Mouse (Mus musculus) limb, embryonic 13.5 days (tissue): Measurements from ENCODE around the gene Fam184a. TPM values are rescaled to one million over a fixed set of nuclear protein-coding genes. Genes with fewer than 3 reads are reported as not detected.

Source experiments
- ATAC-seq: fragments of 200-750 bp; cut with Nextera tagmentation; 2 replicates; pipeline ENCODE4 v1.8.0; 2017; ENCODE audit warnings: low read depth, moderate number of reproducible peaks, moderate TSS enrichment; ENCODE audit not compliant: low FRiP score
- H3K27ac ChIP-seq: fragments of 300-500 bp; sonication (generic); 2 replicates; pipeline ENCODE4 v1.5.1; 2015; ENCODE audit warnings: inconsistent platforms, mild to moderate bottlenecking, moderate library complexity
- H3K27me3 ChIP-seq: fragments of 300-500 bp; sonication (generic); 2 replicates; pipeline ENCODE4 v1.6.1; 2015; ENCODE audit warnings: mild to moderate bottlenecking, inconsistent platforms
- H3K36me3 ChIP-seq: fragments of 300-500 bp; sonication (generic); 2 replicates; pipeline ENCODE4 v1.6.1; 2015; ENCODE audit warnings: inconsistent platforms, mild to moderate bottlenecking, moderate library complexity
- H3K4me1 ChIP-seq: fragments of 300-500 bp; sonication (generic); 2 replicates; pipeline ENCODE4 v1.6.1; 2015; ENCODE audit warnings: inconsistent platforms
- H3K4me2 ChIP-seq: fragments of 300-500 bp; sonication (generic); replicated peaks from 2 replicates; pipeline ENCODE4 v1.6.1; 2015; ENCODE audit warnings: inconsistent platforms, mild to moderate bottlenecking, moderate library complexity
- H3K4me3 ChIP-seq: fragments of 300-500 bp; sonication (generic); 2 replicates; pipeline ENCODE4 v1.5.1; 2015; ENCODE audit warnings: moderate library complexity, mild to moderate bottlenecking, inconsistent platforms
- H3K9ac ChIP-seq: fragments of 300-500 bp; sonication (generic); 2 replicates; pipeline ENCODE4 v1.6.1; 2015; ENCODE audit warnings: mild to moderate bottlenecking, inconsistent platforms
- H3K9me3 ChIP-seq: fragments of 300-500 bp; sonication (generic); 2 replicates; pipeline ENCODE4 v1.6.1; 2016; ENCODE audit warnings: inconsistent platforms
- WGBS: fragments of 180-500 bp; shearing (Covaris S2); methylation state at CpG from one replicate; pipeline ENCODE4 v1.1.7; 2015; 5-methylcytosine and 5-hydroxymethylcytosine counted together
- polyA plus RNA-seq: library from polyadenylated mRNA; unstranded; fragments of >200 nt; fragmentation: Nextera tagmentation; extraction: Ambion mirVana; gene quantifications from 2 replicates; pipeline ENCODE4 v1.2.1, GENCODE M21; 2015

Fam184a gene
- polyA plus RNA-seq, 1 experiment from 2014 or later, result 6.9 TPM

GRCm38 (mm10) chr10:53629247-53629917 is 121.5 kb downstream of the Fam184a start:
- H3K4me1 ChIP-seq, result peaks cover 12% of the 10 kb centered on the region
- WGBS, result under 1% methylated on average over 67 of the region's 67 CpGs
- no peaks in the 10 kb centered on the region for H3K27me3 ChIP-seq
- peak overlapping the region; percentile 79 for H3K9ac ChIP-seq
- peak overlapping the region; percentile 94 for H3K27ac ChIP-seq
- H3K9me3 ChIP-seq, result no peaks in the 10 kb centered on the region
- H3K4me2 ChIP-seq, result peak overlapping the region; percentile 59
- peaks cover 4% of the 10 kb centered on the region; the same call in 1 of the 2 replicates for H3K36me3 ChIP-seq
- peak overlapping the region; percentile 70 for H3K4me3 ChIP-seq
- ATAC-seq, result peak; percentile 82

GRCm38 (mm10) chr10:53615850-53616616 is 134.9 kb downstream of the Fam184a start:
- no peak overlapping the region for H3K27ac ChIP-seq
- H3K9me3 ChIP-seq, result no peaks in the 10 kb centered on the region
- ATAC-seq, result no peak
- H3K36me3 ChIP-seq, result peaks cover 51% of the 10 kb centered on the region
- no peaks in the 10 kb centered on the region for H3K27me3 ChIP-seq
- no peak overlapping the region for H3K4me2 ChIP-seq
- 88% methylated on average over 8 of the region's 8 CpGs for WGBS
- no peak overlapping the region for H3K9ac ChIP-seq
- no peak overlapping the region for H3K4me3 ChIP-seq
- no peaks in the 10 kb centered on the region for H3K4me1 ChIP-seq

GRCm38 (mm10) chr10:53613955-53614354 is 137.0 kb downstream of the Fam184a start:
- no peak for ATAC-seq
- H3K9ac ChIP-seq, result no peak overlapping the region
- WGBS, result 74% methylated on average over 1 of the region's 1 CpGs

DNA sequence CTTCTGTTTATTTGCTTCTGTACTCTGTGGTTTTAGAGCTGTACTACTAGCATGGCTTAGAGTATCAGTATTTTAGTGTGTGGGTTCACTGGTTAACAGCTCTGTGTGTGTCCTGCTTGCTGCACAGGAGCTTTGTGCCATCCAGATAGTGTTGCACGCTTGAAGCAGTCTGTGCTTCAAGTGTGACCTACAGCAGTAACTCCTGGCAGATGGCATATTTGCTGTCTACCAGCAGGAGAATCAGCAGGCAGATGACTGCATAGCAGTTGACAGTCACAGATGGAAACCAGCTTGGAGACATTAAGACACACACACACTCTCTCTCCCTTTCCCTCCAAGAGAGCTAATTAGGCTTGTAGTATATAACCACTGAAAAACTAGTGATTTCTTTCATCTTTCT is 138.8 kb downstream of the Fam184a start:
- WGBS, result 90% methylated on average over 1 of the region's 1 CpGs
- ATAC-seq, result no peak

More at GRCm38 (mm10) chr10:53613955-53614354, 137.0 kb downstream of the Fam184a start:
- H3K4me2 ChIP-seq, result no peak overlapping the region
- H3K4me3 ChIP-seq, result no peak overlapping the region
- no peak overlapping the region for H3K27ac ChIP-seq
- no peaks in the 10 kb centered on the region for H3K27me3 ChIP-seq
- no peaks in the 10 kb centered on the region for H3K9me3 ChIP-seq
- no peaks in the 10 kb centered on the region for H3K4me1 ChIP-seq
- peaks cover 59% of the 10 kb centered on the region for H3K36me3 ChIP-seq

GRCm38 (mm10) chr10:53608274-53608673 is 142.6 kb downstream of the Fam184a start:
- H3K36me3 ChIP-seq, result peaks cover 62% of the 10 kb centered on the region
- H3K4me1 ChIP-seq, result no peaks in the 10 kb centered on the region
- WGBS, result 57% methylated on average over 2 of the region's 2 CpGs
- H3K4me3 ChIP-seq, result no peak overlapping the region
- ATAC-seq, result no peak
- no peaks in the 10 kb centered on the region for H3K27me3 ChIP-seq
- H3K4me2 ChIP-seq, result no peak overlapping the region
- no peaks in the 10 kb centered on the region for H3K9me3 ChIP-seq
- H3K9ac ChIP-seq, result no peak overlapping the region
- H3K27ac ChIP-seq, result no peak overlapping the region

More for the DNA sequence above, 138.8 kb downstream of the Fam184a start:
- Histone ChIP-seq H3K27me3 (no peaks in the 10 kb centered on the region), H3K9ac (no peak overlapping the region), H3K4me2 (no peak overlapping the region), H3K9me3 (no peaks in the 10 kb centered on the region), H3K27ac (no peak overlapping the region), H3K4me1 (no peaks in the 10 kb centered on the region), H3K36me3 (peaks cover 70% of the 10 kb centered on the region), H3K4me3 (no peak overlapping the region)

DNA sequence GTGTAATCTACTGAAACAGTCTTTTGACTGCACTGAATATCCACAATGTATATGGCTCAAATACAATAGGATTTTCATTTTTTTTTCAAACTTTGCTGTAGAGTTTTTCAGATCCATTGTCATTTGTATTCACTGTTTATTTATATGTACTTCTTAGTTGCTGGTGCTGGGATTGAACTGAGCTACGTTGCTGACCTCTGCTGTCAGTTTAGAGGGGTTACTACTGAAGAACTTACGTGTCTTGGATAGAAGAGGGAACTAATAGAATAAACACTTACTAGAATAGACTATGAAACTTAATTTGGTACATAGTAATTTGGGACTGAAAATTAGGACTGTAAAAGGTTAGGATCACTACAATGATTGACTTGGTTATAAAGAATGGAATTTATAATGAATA is 145.6 kb downstream of the Fam184a start:
- no peak overlapping the region for H3K27ac ChIP-seq
- no peak overlapping the region for H3K4me2 ChIP-seq
- H3K36me3 ChIP-seq, result peaks cover 63% of the 10 kb centered on the region
- H3K27me3 ChIP-seq, result no peaks in the 10 kb centered on the region
- H3K9me3 ChIP-seq, result no peaks in the 10 kb centered on the region
- 69% methylated on average over 2 of the region's 2 CpGs for WGBS
- ATAC-seq, result no peak
- no peak overlapping the region for H3K4me3 ChIP-seq
- H3K4me1 ChIP-seq, result peaks cover 15% of the 10 kb centered on the region; the same call in 1 of the 2 replicates
- H3K9ac ChIP-seq, result no peak overlapping the region

- H3K4me3 ChIP-seq, result peak overlapping the region; percentile 24
- peak overlapping the region; percentile 58 for H3K4me2 ChIP-seq
- H3K4me1 ChIP-seq, result peaks cover 45% of the 10 kb centered on the region
- H3K9me3 ChIP-seq, result no peaks in the 10 kb centered on the region
- 57% methylated on average over 5 of the region's 5 CpGs for WGBS
- ATAC-seq, result no peak
- no peak overlapping the region for H3K27ac ChIP-seq
- no peaks in the 10 kb centered on the region for H3K27me3 ChIP-seq
- H3K36me3 ChIP-seq, result peaks cover 23% of the 10 kb centered on the region
- no peak overlapping the region for H3K9ac ChIP-seq
These were observed 152.1 kb downstream of the Fam184a start for GRCm38 (mm10) chr10:53598821-53599220.

DNA sequence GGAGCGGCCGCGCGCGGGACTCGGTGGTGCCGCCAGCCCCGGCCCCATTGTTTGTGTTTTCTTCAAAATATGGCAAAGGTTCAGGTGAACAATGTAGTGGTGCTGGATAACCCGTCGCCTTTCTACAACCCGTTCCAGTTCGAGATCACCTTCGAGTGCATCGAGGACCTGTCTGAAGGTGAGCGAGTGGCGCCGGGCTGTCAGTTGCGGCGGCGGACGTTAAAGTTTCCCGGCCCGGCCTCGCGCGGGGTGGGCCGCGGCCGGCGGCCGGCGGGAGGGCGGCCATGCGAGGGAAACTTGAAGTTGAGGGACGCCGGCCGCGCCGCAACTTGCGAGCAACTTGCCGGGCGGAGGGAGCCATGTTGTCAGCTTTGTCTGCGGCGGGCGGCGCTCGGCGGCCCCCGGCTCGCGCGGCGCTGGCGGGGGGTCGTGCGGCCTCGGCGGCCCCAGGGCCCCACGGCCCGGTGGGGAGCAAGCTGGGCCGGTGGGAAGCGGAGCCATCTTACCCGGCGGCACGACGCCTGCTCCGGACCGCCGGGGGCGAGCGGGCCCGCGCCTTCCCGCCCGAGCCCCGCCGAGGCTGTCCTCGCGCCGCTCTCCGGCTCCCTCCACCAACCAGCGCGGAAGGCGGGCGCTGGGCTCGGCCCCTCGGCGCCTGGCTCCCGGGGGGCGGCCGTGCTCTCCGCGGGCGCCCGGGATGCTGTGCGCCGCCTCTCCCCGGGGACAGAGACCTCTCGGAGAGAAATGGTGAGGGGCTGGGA is 153.6 kb downstream of the Fam184a start:
- H3K9ac ChIP-seq, result peak overlapping the region; percentile 99
- peak overlapping the region; percentile 97 for H3K4me3 ChIP-seq
- no peaks in the 10 kb centered on the region for H3K27me3 ChIP-seq
- WGBS, result under 1% methylated on average over 91 of the region's 99 CpGs
- peak overlapping the region; percentile 99 for H3K27ac ChIP-seq
- peak; percentile 3; the same call in 1 of the 2 replicates for ATAC-seq
- H3K9me3 ChIP-seq, result no peaks in the 10 kb centered on the region
- peak overlapping the region; percentile 65 for H3K4me2 ChIP-seq
- H3K4me1 ChIP-seq, result peaks cover 45% of the 10 kb centered on the region
- H3K36me3 ChIP-seq, result peaks cover 10% of the 10 kb centered on the region

GRCm38 (mm10) chr10:53596677-53597120 is 154.2 kb downstream of the Fam184a start, which contains the start of gene Asf1a:
Gene Asf1a (plus strand): TSS chr10:53596757.
- H3K4me3 ChIP-seq, result peak within 1 kb of the TSS; percentile 97
- H3K4me1 ChIP-seq, result peaks cover 42% of the 10 kb centered on the region
- H3K4me2 ChIP-seq, result peak within 1 kb of the TSS; percentile 68
- no peaks in the 10 kb centered on the region for H3K27me3 ChIP-seq
- H3K36me3 ChIP-seq, result peaks cover 10% of the 10 kb centered on the region
- ATAC-seq, result peak; percentile 99
- H3K9me3 ChIP-seq, result no peaks in the 10 kb centered on the region
- under 1% methylated on average over 52 of the region's 52 CpGs for WGBS
- peak within 1 kb of the TSS; percentile 99 for H3K9ac ChIP-seq
- H3K27ac ChIP-seq, result peak within 1 kb of the TSS; percentile 99

DNA sequence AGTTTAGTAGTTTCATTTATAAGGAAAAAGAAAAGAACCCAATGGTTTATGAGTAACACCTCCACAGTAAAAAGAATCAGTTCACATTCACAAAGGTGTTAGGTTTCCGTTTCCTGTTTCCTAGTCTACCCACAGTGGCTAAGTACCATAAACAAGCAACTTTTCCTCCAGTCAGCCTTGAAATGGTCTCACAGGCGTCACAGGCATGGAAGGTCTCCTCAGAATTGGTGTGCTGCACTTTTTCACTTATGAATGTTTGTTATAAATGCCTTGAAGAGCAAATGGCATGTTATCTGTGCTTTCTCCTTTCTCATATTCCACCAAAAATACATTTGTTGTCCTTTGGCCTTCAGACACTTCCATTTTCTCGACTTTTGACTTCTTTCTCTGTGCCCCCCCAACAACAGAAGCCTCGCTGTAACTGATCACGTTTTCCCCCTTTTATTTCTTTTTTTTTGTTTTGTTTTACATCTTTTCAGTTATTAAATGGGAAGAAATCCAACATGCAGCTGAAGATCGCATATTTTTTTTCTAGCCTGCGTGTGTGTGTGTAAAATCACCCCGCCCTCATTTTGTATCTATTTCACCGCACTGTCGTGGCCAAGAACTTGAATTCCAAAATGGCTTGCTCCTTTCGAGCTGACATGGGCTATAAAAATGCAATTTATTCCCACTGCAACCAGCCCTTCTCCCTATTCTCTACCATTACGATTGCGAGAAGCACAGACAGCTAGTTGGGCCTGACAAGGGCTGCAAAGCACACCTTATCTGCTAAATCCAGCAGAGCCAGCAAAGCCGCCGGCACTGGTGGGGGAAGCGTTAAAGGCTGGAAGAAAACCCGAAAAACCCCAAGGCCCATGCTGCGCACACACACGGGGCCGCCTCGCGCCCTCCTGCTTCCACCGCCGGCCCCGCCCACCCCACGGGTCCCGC is 154.9 kb downstream of the Fam184a start:
- H3K4me2 ChIP-seq, result peak overlapping the region; percentile 68
- peak; percentile 94 for ATAC-seq
- peak overlapping the region; percentile 99 for H3K27ac ChIP-seq
- no peaks in the 10 kb centered on the region for H3K27me3 ChIP-seq
- no peaks in the 10 kb centered on the region for H3K9me3 ChIP-seq
- H3K9ac ChIP-seq, result peak overlapping the region; percentile 75
- peaks cover 36% of the 10 kb centered on the region for H3K4me1 ChIP-seq
- H3K4me3 ChIP-seq, result peak overlapping the region; percentile 97
- H3K36me3 ChIP-seq, result peaks cover 7% of the 10 kb centered on the region
- 4% methylated on average over 24 of the region's 27 CpGs for WGBS

DNA sequence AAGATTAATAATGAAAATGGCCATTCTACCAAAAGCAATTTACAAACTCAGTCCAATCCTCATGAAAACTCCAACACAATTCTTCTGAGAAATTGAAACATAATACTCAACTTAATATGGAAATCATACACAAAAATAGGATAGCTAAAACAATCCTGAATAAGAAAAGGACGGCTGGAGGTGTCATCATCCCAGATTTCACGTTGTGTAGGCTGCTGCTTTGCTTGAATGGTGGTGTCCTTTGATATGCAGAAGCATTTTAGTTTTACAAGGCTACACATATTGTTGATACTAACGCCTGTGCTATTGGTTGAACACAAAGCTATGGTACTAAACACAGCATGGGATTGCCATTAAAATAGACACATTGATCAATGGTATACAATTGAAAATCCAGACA is 165.1 kb downstream of the Fam184a start:
- H3K36me3 ChIP-seq, result no peaks in the 10 kb centered on the region; the same call in 1 of the 2 replicates
- no peak for ATAC-seq
- H3K27me3 ChIP-seq, result no peaks in the 10 kb centered on the region
- H3K4me1 ChIP-seq, result peaks cover 5% of the 10 kb centered on the region; the same call in 1 of the 2 replicates
- no peak overlapping the region for H3K27ac ChIP-seq
- H3K9ac ChIP-seq, result no peak overlapping the region
- no peak overlapping the region for H3K4me3 ChIP-seq
- WGBS, result 73% methylated on average over 3 of the region's 3 CpGs
- no peak overlapping the region for H3K4me2 ChIP-seq
- H3K9me3 ChIP-seq, result no peaks in the 10 kb centered on the region
